Mouse (Mus musculus): ENCODE data around the gene Fut2. TPM values are rescaled to one million over a fixed set of nuclear protein-coding genes. Genes with fewer than 3 reads are reported as not detected.
"Not testable (repeated sequence)": the region's sequence is repeated elsewhere in the genome, so short reads cannot be mapped to it uniquely, and the experiment has no call there.

Gene Fut2
- polyA plus RNA-seq, 1 experiment from 2014 or later = 0.38 TPM

DNA sequence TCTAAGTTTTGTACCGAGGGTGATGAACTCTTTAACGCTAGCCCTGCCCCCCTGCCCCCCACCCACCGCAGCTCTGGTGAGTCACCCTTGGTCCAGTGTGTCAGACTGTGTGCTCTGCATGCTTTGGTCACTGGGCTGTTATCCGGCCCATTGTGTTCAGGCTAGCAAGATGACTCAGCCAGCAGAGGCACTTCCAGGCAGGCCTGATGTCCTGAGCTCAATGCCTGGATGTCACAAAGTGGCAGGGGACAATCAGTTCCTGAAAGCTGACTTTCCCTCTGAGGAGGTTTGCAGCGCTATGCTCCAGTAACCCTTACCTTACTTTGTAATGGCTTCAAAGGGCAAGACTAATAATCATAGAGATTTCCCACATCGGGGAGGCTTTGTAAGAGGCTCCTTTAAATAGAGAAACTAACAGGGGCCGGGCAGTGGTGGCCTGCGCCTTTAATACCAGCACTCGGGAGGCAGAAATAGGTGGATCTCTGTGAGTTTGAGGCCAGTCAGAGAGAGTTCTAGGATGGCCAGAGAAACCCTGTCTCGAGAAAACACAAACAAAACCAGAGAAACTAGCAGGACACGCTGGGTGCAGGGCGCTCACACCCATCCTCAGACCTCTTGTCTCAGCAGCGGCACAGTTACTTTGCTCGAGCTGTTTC, 13.9 kb upstream of the Fut2 start:
- peak; percentile 68 for ATAC-seq (replicated peaks; ENCODE audit: low FRiP score, low read depth)
- DNase-seq (ENCODE audit: low spot score) = peak; percentile 61

DNA sequence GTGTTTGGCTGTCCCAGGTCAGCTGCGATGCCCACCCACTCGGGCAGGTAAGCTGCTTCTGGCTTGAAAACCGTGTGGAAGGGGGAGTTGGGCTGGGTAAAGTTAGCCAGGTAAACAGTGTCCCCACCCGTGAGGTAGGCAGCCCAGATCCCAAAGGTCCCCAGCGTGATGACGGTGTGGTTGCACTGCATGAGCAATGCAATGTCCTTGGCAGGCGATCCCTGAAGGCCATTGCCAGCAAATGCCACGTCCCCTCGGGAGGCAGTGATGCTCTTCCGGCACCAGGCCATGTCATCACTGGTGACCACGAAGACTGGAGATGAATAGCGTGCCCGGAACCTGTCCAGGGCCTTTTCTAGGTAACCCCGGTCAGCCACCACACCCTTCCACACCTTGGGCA, 12.3 kb upstream of the Fut2 start:
- Histone ChIP-seq H3K36me3 (ENCODE audit: insufficient read depth, low read length) (no peaks in the 10 kb centered on the region), H3K9ac (ENCODE audit: low read depth, low read length) (no peak overlapping the region), H3K4me3 (replicated peaks; ENCODE audit: low read depth, low read length) (no peak overlapping the region), H3K4me2 (ENCODE audit: low read length) (no peak overlapping the region), H3K27me3 (ENCODE audit: insufficient read depth, low read length) (no peaks in the 10 kb centered on the region), H3K9me3 (replicated peaks; ENCODE audit: low read length) (no peaks in the 10 kb centered on the region), H3K4me1 (replicated peaks; ENCODE audit: insufficient read depth, low read length) (peaks cover 13% of the 10 kb centered on the region), H3K27ac (no peak overlapping the region)
- no peak for TF ChIP-seq CTCF (IDR thresholded peaks at IDR 0.05; ENCODE audit: low read depth)
- ATAC-seq (replicated peaks; ENCODE audit: low FRiP score, low read depth) (no peak), DNase-seq (ENCODE audit: low spot score) (no peak)
- 91% methylated on average over 14 of the region's 14 CpGs for WGBS

More for the DNA sequence above, 13.9 kb upstream of the Fut2 start:
- H3K4me1 ChIP-seq (replicated peaks; ENCODE audit: insufficient read depth, low read length) = peaks cover 13% of the 10 kb centered on the region
- H3K4me2 ChIP-seq (ENCODE audit: low read length) = no peak overlapping the region
- TF ChIP-seq CTCF (IDR thresholded peaks at IDR 0.05; ENCODE audit: low read depth) = no peak
- H3K9me3 ChIP-seq (replicated peaks; ENCODE audit: low read length) = no peaks in the 10 kb centered on the region
- no peaks in the 10 kb centered on the region for H3K27me3 ChIP-seq (ENCODE audit: insufficient read depth, low read length)
- peak overlapping the region; percentile 68 for H3K27ac ChIP-seq
- WGBS = 58% methylated on average over 14 of the region's 14 CpGs
- H3K9ac ChIP-seq (ENCODE audit: low read depth, low read length) = no peak overlapping the region; the same call in 1 of the 2 replicates
- H3K36me3 ChIP-seq (ENCODE audit: insufficient read depth, low read length) = no peaks in the 10 kb centered on the region
- no peak overlapping the region for H3K4me3 ChIP-seq (replicated peaks; ENCODE audit: low read depth, low read length)

DNA sequence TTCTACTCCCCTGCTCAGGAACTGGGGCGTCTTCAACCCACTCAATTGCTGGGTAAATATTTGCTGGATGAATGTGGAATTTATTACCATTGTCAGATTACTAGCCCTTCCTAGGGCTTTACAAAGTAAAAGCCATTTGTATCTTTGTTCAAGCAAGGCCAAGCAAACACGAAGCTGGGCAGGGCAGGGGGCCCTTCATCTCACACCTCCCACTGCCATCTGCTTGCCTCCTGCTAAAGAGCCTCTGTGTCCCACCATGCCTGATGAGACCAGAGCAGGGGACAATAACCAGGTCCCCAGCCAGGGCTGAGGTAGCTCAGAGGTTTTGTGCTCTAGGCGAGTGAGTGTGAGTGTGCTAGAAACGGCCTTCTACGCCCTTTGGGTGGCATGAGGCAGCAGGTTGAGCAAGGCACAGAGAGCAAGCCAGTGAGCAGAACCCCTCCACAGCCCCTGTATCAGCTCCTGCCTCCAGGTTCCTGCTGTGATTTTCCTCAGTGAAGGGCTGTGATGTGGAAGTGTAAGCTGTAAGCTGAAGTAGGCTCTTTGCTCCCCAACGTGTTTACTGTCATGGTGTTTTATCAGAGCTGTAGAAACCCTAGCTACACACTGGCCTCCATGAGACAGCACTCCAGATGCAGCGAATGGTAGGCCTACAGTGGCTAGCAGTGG, 11.6 kb upstream of the Fut2 start:
- DNase-seq (ENCODE audit: low spot score) (no peak), ATAC-seq (replicated peaks; ENCODE audit: low FRiP score, low read depth) (no peak)
- Histone ChIP-seq H3K4me2 (ENCODE audit: low read length) (no peak overlapping the region), H3K9ac (ENCODE audit: low read depth, low read length) (no peak overlapping the region), H3K27ac (no peak overlapping the region), H3K4me3 (replicated peaks; ENCODE audit: low read depth, low read length) (no peak overlapping the region), H3K9me3 (replicated peaks; ENCODE audit: low read length) (no peaks in the 10 kb centered on the region), H3K36me3 (ENCODE audit: insufficient read depth, low read length) (no peaks in the 10 kb centered on the region), H3K4me1 (replicated peaks; ENCODE audit: insufficient read depth, low read length) (peaks cover 13% of the 10 kb centered on the region), H3K27me3 (ENCODE audit: insufficient read depth, low read length) (no peaks in the 10 kb centered on the region)
- no peak for TF ChIP-seq CTCF (IDR thresholded peaks at IDR 0.05; ENCODE audit: low read depth)
- WGBS = 79% methylated on average over 7 of the region's 7 CpGs

DNA sequence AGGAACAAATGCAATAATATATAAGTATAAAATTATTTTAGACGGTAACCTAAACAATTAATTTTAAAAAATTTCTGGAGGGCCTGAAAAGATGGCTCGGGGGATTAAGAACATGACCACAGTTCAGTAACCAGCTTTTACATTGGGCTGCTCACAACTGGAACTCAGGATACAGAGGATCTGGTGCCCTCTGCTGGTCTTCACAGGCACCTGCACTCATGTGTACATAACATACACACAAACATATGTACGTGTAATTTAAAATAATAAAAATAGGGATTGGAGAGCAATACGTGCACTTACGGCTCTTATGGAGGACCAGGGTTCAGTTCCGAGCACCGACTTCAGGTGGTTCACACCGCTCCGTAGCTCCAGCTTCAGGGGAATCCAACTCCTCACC, 2.7 kb upstream of the Fut2 start:
- WGBS = 94% methylated on average over 9 of the region's 9 CpGs
- no peak for ATAC-seq (replicated peaks; ENCODE audit: low FRiP score, low read depth)

DNA sequence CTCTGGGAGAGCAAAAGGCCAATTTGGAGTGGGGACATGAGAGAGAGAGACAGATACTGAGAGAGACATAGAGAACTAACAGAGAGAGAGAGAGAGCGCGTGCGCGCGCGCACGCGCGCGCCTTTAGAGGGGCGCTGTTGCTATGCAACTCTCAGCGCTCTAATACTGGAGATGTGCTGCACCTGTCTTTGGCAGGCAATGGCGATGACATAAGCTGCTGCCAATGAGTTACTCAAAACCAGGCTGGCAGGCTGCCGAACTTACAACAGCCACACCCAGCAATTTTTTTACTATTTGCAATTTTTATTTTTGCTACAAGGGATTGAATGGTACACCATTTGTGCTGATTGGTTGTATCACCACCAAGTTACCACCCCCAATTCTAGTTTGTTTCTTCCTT, 1.6 kb upstream of the Fut2 start:
- DNase-seq (ENCODE audit: low spot score) = no peak
- no peak for ATAC-seq (replicated peaks; ENCODE audit: low FRiP score, low read depth)
- no peaks in the 10 kb centered on the region for H3K9me3 ChIP-seq (replicated peaks; ENCODE audit: low read length)
- H3K27ac ChIP-seq = no peak overlapping the region
- no peaks in the 10 kb centered on the region for H3K36me3 ChIP-seq (ENCODE audit: insufficient read depth, low read length)
- H3K4me1 ChIP-seq (replicated peaks; ENCODE audit: insufficient read depth, low read length) = peaks cover 7% of the 10 kb centered on the region
- H3K9ac ChIP-seq (ENCODE audit: low read depth, low read length) = no peak overlapping the region
- no peak for TF ChIP-seq CTCF (IDR thresholded peaks at IDR 0.05; ENCODE audit: low read depth)
- H3K4me3 ChIP-seq (replicated peaks; ENCODE audit: low read depth, low read length) = no peak overlapping the region
- no peaks in the 10 kb centered on the region for H3K27me3 ChIP-seq (ENCODE audit: insufficient read depth, low read length)
- no peak overlapping the region for H3K4me2 ChIP-seq (ENCODE audit: low read length)
- 85% methylated on average over 14 of the region's 14 CpGs for WGBS

More for the DNA sequence above, 2.7 kb upstream of the Fut2 start:
- H3K4me1 ChIP-seq (replicated peaks; ENCODE audit: insufficient read depth, low read length) = peaks cover 7% of the 10 kb centered on the region; the same call in 1 of the 2 replicates
- no peaks in the 10 kb centered on the region for H3K9me3 ChIP-seq (replicated peaks; ENCODE audit: low read length)
- no peaks in the 10 kb centered on the region for H3K27me3 ChIP-seq (ENCODE audit: insufficient read depth, low read length)
- peak; percentile 41; the same call in 1 of the 2 replicates for TF ChIP-seq CTCF (IDR thresholded peaks at IDR 0.05; ENCODE audit: low read depth)
- no peak for DNase-seq (ENCODE audit: low spot score)
- H3K9ac ChIP-seq (ENCODE audit: low read depth, low read length) = no peak overlapping the region
- no peak overlapping the region for H3K4me2 ChIP-seq (ENCODE audit: low read length)
- no peaks in the 10 kb centered on the region for H3K36me3 ChIP-seq (ENCODE audit: insufficient read depth, low read length)
- no peak overlapping the region for H3K4me3 ChIP-seq (replicated peaks; ENCODE audit: low read depth, low read length)
- H3K27ac ChIP-seq = no peak overlapping the region

DNA sequence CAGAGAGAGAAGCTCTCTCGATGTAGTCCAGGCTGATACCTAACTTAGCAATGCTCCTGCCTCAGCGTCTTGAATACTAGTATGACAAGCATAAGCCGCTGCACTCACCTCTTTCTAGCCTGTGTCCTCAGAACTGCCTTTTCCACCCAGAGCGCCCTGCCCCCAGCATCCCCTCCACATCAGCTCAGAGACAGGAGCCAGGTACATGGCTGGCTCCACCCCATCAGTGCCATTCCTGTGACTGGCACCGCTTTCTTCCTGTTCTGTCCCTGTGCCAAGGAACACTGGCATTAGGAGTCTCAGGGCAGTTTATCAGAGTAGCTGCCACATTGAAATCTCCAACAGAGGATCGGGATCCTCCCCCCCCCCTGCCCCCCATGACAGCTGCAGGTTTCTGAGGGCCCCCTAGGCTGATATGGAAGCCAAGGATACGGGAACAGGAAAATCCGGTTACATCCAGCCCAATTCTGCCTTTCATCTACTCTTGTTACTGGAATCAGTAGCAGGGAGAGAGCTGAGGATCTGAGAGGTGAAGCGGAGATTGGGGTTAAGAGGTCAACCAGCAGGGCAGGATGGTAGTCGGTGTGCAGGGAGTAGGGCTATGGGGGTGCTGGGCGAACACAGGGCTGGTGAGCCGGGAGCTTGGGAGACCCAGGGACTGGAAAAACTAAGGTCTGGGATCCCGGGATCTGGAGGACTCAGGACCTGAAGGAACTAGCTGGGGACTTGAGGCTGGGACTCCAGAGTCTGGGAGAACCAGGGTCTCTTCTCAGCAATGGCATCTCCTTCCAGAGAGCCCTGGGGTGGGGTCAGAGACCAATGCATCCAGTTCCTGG, 673 bp downstream of the Fut2 start:
- no peak; the same call in 1 of the 2 replicates for ATAC-seq (replicated peaks; ENCODE audit: low FRiP score, low read depth)
- Histone ChIP-seq H3K9me3 (replicated peaks; ENCODE audit: low read length) (no peaks in the 10 kb centered on the region), H3K27me3 (ENCODE audit: insufficient read depth, low read length) (no peaks in the 10 kb centered on the region), H3K4me2 (ENCODE audit: low read length) (no peak overlapping the region), H3K4me3 (replicated peaks; ENCODE audit: low read depth, low read length) (no peak overlapping the region), H3K36me3 (ENCODE audit: insufficient read depth, low read length) (no peaks in the 10 kb centered on the region), H3K4me1 (replicated peaks; ENCODE audit: insufficient read depth, low read length) (peaks cover 7% of the 10 kb centered on the region), H3K9ac (ENCODE audit: low read depth, low read length) (no peak overlapping the region), H3K27ac (no peak overlapping the region)
- WGBS = 50% methylated on average over 13 of the region's 13 CpGs
- no peak for TF ChIP-seq CTCF (IDR thresholded peaks at IDR 0.05; ENCODE audit: low read depth)
- DNase-seq (ENCODE audit: low spot score) = no peak

DNA sequence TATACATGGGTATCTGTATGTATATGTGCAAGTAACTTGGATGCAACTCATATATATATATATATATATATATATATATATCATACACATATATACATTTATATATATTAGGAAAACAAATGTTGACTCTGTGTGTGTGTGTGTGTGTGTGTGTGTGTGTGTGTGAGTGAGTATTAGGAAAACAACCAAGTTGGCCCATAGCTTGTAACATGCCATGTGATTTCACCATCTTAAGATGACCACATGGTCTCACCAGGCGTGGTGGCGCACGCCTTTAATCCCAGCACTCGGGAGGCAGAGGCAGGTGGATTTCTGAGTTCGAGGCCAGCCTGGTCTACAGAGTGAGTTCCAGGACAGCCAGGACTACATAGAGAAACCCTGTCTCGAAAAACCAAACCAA, 4.5 kb downstream of the Fut2 start:
- not testable (repeated sequence) for H3K9ac ChIP-seq (ENCODE audit: low read depth, low read length); H3K9me3 ChIP-seq (replicated peaks; ENCODE audit: low read length); H3K4me1 ChIP-seq (replicated peaks; ENCODE audit: insufficient read depth, low read length); H3K36me3 ChIP-seq (ENCODE audit: insufficient read depth, low read length); H3K4me2 ChIP-seq (ENCODE audit: low read length); ATAC-seq (replicated peaks; ENCODE audit: low FRiP score, low read depth); H3K27me3 ChIP-seq (ENCODE audit: insufficient read depth, low read length); H3K4me3 ChIP-seq (replicated peaks; ENCODE audit: low read depth, low read length); DNase-seq (ENCODE audit: low spot score); H3K27ac ChIP-seq
- 94% methylated on average over 6 of the region's 6 CpGs for WGBS
